Mouse (Mus musculus) heart, adult 2 months (tissue): ENCODE measurements around the gene Arnt2.

Source experiments
- CTCF ChIP-seq: fragments of 200-600 bp; IDR thresholded peaks from 2 replicates; pipeline ENCODE4 v1.8.1; 2022; ENCODE audit warnings: antibody characterized with exemption, mild to moderate bottlenecking, moderate library complexity
- EP300 ChIP-seq: fragments of 200-500 bp; IDR thresholded peaks from 2 replicates; pipeline ENCODE4 v1.6.1; 2011; ENCODE audit warnings: low read depth, low read length, control low read depth; ENCODE audit not compliant: insufficient read depth
- POLR2A ChIP-seq: fragments of 200-500 bp; IDR thresholded peaks from 2 replicates; pipeline ENCODE4 v1.6.1; 2011; ENCODE audit warnings: mild to moderate bottlenecking, low read depth, low read length, control low read depth; ENCODE audit not compliant: insufficient read depth

DNA sequence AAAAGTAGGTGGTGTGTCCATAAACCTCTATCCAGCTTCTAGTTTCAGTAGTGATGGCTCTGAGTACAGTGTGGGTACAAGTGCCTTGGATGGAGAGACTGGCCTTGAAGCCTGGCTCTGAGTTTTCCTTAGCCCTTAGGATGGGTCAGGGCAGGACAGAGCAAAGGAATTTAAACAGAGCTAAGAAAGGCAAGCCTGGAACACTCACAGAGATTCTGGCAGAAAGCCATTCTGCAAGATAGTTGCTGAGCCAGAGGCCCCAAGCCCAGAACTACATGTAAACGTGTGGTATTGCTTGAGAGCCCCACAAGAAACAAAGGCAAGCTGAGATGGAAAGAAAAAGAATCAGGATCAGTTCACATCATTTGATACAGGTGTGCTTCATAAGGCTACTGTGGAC lies 70.8 kb downstream of the Arnt2 start:
- TF ChIP-seq CTCF (no peak), EP300 (no peak), POLR2A (no peak)
